Mouse (Mus musculus) T-helper 17 cell (primary cell): ENCODE measurements at regions not wholly inside any gene's neighbourhood (a gene's known extent, or its start where the extent isn't known, plus 50 kb on each side); places are given as distances from the start of the nearest gene placed in this dataset.

Experiments
- in situ Hi-C, 2 experiments: fragments of 300-600 bp; cut with MboI, MseI; formaldehyde crosslinking; loops; 1 replicate in 1 of 2; 2 replicates in 1 of 2; pipeline ENCODE4 v1.15.1; 2025; ENCODE audit warnings: high pct_unique_total_duplicates in 2 of 2

GRCm38 (mm10) chr2:75054474-75055186 lies 229.0 kb downstream of the Mtx2 start:
- in situ Hi-C loops = no loop called here

- in situ Hi-C loops = no loop called here
These were observed 229.6 kb downstream of the Mtx2 start for GRCm38 (mm10) chr2:75055187-75055543.

- in situ Hi-C loops = no loop called here
These were observed 235.4 kb downstream of the Mtx2 start for GRCm38 (mm10) chr2:75061009-75061408.

DNA sequence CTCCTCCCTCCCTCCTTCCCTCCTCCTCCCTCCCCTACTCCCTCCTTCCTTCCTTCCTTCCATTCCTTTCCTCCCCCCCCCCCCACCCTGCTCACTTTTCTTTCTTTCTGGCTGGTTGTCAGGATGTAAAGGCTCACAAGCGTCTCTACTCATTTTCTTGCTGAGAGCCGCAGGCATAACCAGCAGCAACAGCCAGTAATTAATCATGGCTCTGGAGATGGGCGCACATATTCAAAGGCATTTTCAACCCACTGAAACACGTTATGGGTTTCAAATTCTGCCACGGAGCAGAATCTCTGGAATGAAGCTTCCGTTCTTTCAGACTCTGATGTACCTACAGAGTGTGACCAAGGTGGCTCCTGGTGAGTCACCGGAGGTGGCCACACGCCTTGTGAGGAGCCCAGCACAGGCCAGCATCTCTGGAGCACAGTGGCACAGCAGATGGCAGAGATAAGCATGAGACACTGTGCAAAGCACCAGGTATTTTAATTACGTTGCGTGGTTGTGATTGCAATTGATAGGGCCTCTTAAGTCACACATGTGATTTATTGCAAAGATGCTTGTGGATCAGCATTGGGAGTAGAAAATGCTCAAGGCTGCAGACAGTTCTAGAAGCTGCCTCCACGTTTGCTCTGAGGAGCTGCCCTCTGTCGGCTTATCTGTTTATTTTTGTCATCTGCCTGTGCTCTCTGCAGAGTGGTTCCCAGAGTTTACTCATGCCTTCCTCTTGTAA lies 236.0 kb downstream of the Mtx2 start:
- in situ Hi-C loops = no loop called here

DNA sequence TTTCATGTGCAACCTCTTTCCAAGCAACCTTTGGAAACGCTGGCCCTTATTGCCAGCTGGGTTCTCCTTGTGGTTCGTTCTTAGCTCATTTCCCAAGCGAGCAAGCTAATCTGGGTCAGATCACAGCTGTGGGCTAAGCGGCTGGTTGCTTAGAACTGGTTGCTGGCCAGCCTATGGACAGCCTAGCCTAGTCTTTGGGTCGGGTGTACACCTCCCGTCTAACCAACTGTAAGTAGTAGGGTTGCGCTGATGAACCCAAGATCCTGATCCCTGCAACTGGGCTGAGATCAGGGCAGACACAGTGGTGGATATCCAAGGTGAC lies 236.5 kb downstream of the Mtx2 start:
- in situ Hi-C loops = no loop called here

DNA sequence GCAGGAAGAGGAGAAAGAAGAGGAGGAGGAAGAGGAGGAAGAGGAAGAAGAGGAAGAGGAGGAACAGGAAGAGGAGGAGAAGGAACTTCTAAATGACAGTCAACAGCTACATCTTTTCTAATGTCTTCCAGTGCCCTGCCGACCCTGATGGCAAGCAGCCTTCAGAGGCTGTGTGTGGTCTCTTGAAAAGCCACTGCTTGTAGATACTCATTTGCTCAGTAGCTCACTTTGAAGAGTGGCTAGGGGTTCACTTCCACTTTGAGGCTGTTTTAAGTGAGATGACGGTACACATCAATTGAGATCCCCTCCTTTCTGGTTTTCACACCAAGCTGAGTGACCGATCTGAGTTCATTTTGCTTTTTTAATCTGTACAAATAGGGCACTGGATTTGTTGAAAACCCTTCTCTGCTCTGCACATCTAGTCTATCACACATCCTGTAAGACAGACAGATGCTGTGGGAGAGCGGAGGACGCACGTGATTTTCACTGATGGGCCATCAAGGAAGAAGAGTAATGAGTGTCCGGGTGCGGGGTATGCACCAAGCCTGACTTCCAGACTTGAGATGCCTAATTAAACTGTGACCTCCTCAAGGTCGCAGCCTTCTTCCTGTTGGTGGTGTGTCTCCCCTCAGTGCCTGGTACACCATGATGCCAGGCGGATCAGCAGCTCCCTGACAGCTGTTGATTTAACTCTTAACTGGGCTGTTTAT lies 239.0 kb downstream of the Mtx2 start:
- in situ Hi-C loops = loop anchor here in 1 of 2 experiments (5.0 kb wide), 1 partner anchor 362 kb away; the partner anchor contains the start of gene Hoxd8

GRCm38 (mm10) chr2:75065304-75065703 lies 239.7 kb downstream of the Mtx2 start:
- in situ Hi-C loops = loop anchor here in 1 of 2 experiments (5.0 kb wide), 1 partner anchor 363 kb away; the partner anchor contains the start of gene Hoxd8

- in situ Hi-C loops = loop anchor here in 1 of 2 experiments (5.0 kb wide), 1 partner anchor 367 kb away; the partner anchor contains the start of gene Hoxd8
These were observed 243.7 kb downstream of the Mtx2 start for GRCm38 (mm10) chr2:75069321-75069720.

- in situ Hi-C loops = no loop called here
These were observed 246.4 kb downstream of the Mtx2 start for GRCm38 (mm10) chr2:75072021-75072420.

GRCm38 (mm10) chr2:75072471-75072870 lies 246.9 kb downstream of the Mtx2 start:
- in situ Hi-C loops = no loop called here

GRCm38 (mm10) chr2:75073178-75073577 lies 247.6 kb downstream of the Mtx2 start:
- in situ Hi-C loops = no loop called here

- in situ Hi-C loops = no loop called here
These were observed 261.6 kb downstream of the Mtx2 start for GRCm38 (mm10) chr2:75087164-75087563.

DNA sequence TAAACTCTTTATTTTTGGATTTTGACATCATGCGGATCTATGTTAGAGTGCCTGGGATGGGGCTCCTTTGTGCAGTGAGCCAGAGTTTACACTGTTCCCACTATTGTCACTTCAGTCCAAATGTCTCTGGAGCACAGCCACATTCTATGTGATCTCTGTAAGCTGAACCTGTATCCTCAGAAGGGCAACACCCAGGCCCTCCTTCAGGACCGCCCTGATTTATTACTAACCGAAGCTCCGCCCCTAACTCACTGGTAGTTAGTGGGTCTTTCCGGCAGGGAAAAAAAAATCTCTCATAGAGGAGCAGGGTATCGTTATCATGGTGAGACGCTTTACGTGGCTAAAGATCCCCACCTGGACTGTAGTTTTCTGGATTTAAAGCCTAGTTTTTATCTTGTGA lies 263.6 kb downstream of the Mtx2 start:
- in situ Hi-C loops = no loop called here

DNA sequence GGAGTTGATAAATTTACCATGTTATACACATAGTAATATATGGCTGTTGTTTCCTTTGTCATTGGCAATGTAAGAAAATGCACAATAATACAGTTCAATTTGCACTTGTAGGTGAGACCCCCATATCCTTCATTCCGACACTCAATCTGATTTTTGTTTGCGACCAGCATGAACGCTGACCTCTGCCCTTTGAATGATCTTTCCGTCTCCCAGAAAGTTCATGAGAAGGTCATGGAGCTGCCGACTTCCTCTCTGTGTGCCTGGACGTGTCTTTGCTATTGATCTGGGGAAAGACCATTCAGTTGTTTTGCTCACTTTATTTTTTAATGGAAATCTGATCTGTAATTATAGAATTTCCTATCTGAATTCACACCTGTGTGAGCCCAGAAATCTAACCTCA lies 264.0 kb downstream of the Mtx2 start:
- in situ Hi-C loops = loop anchor here in 1 of 2 experiments (10.0 kb wide), 1 partner anchor 1875 kb away; no protein-coding TSS in a partner anchor

DNA sequence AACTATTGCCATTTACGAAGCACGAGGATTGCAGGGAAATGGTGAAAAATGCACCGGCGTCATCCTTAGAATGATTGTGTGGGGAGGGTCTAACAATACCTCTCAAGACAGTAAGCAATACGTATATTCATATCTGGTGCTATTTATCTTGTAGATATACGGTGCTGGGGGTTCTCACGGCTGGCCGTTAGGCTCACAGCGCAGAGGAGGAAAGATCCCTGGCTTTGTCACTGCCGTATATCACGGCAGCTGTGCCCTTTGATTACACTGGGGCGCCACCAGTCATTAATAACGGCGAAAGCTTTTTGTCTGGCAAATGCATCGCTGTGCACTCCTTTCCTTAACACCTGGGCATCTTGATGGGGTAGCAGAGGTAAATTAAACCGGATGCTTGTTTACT lies 264.8 kb downstream of the Mtx2 start:
- in situ Hi-C loops = loop anchor here in 1 of 2 experiments (10.0 kb wide), 1 partner anchor 1874 kb away; no protein-coding TSS in a partner anchor

GRCm38 (mm10) chr2:75101501-75101900 lies 275.9 kb downstream of the Mtx2 start:
- in situ Hi-C loops = no loop called here

DNA sequence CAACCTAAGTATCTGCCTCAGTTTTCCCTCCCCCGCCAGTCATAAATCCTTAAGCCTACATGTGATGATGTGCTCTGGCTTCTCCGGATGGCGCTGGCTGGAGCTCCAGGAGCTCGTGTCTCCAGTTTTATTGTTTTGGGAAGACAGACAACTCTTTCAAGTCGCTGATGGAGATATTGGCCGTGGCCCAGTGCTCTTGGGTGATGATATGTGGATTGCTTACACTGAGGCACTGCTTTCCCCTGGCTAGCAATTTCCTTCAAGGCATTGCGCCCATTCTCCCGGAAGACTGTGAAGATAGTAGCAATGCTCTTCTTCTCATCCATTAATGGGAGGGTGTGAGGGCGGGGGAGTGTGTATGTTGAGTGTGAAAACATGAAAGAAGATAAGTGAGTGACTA lies 287.1 kb downstream of the Mtx2 start:
- in situ Hi-C loops = no loop called here

- in situ Hi-C loops = no loop called here
These were observed 288.8 kb downstream of the Mtx2 start for GRCm38 (mm10) chr2:75114375-75114774.

- in situ Hi-C loops = no loop called here
These were observed 292.8 kb downstream of the Mtx2 start for GRCm38 (mm10) chr2:75118348-75118926.

GRCm38 (mm10) chr2:75119599-75119998 lies 294.0 kb downstream of the Mtx2 start:
- in situ Hi-C loops = no loop called here

- in situ Hi-C loops = loop anchor here in 1 of 2 experiments (25.0 kb wide), 1 partner anchor 171 kb away; no protein-coding TSS in a partner anchor
These were observed 307.9 kb downstream of the Mtx2 start for GRCm38 (mm10) chr2:75133298-75134080.
